Mouse (Mus musculus): Measurements from ENCODE around the gene Akap1. TPM values are rescaled to one million over a fixed set of nuclear protein-coding genes. Genes with fewer than 3 reads are reported as not detected.
"Not testable (repeated sequence)": the region's sequence is repeated elsewhere in the genome, so short reads cannot be mapped to it uniquely, and the experiment has no call there.

Akap1 gene
- polyA plus RNA-seq, 1 experiment from 2014 or later, result 22.2 TPM

- peaks cover 11% of the 10 kb centered on the region for H3K4me1 ChIP-seq
- H3K27ac ChIP-seq; H3K9me3 ChIP-seq (replicated peaks); ATAC-seq (replicated peaks; ENCODE audit: low FRiP score); H3K9ac ChIP-seq; H3K36me3 ChIP-seq; H3K27me3 ChIP-seq: not testable (repeated sequence)
- peak overlapping the region; percentile 48 for H3K4me2 ChIP-seq
- WGBS, result 27% methylated on average over 29 of the region's 39 CpGs
- peak overlapping the region; percentile 35 for H3K4me3 ChIP-seq (replicated peaks)
Measured at GRCm38 (mm10) chr11:88895800-88896232, 31.4 kb upstream of the Akap1 start.

- not testable (repeated sequence) for H3K9me3 ChIP-seq (replicated peaks); H3K9ac ChIP-seq; H3K36me3 ChIP-seq; ATAC-seq (replicated peaks; ENCODE audit: low FRiP score); H3K27ac ChIP-seq; H3K27me3 ChIP-seq
- H3K4me3 ChIP-seq (replicated peaks), result peak overlapping the region; percentile 35; the same call in 1 of the 2 replicates
- H3K4me2 ChIP-seq, result peak overlapping the region; percentile 48
- H3K4me1 ChIP-seq, result peaks cover 10% of the 10 kb centered on the region
- WGBS, result 33% methylated on average over 15 of the region's 20 CpGs
Measured at GRCm38 (mm10) chr11:88895235-88895634, 30.8 kb upstream of the Akap1 start.

DNA sequence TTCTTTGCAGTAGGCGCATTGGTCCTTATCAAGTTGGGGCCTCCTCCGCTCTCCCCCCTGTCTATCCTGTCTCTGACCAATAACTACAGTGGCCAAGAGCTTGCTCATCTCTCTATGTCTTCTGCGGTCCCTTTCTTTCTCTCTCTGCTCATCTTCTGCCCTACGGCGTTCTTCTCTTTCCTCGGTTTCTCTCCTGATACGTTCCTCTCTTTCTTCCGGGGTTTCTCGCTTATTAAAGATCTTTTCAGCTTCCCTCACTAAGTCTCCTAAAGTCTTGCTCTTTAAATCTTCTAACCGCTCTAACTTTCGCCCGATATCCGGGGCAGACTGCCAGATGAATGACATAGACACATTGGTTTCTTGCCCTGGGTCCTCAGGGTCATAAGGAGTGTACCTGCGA is 29.9 kb upstream of the Akap1 start:
- not testable (repeated sequence) for H3K9ac ChIP-seq; H3K4me2 ChIP-seq; H3K9me3 ChIP-seq (replicated peaks); ATAC-seq (replicated peaks; ENCODE audit: low FRiP score); H3K4me3 ChIP-seq (replicated peaks); H3K36me3 ChIP-seq; H3K27me3 ChIP-seq; H3K27ac ChIP-seq
- H3K4me1 ChIP-seq, result peaks cover 10% of the 10 kb centered on the region
- 81% methylated on average over 11 of the region's 14 CpGs for WGBS

DNA sequence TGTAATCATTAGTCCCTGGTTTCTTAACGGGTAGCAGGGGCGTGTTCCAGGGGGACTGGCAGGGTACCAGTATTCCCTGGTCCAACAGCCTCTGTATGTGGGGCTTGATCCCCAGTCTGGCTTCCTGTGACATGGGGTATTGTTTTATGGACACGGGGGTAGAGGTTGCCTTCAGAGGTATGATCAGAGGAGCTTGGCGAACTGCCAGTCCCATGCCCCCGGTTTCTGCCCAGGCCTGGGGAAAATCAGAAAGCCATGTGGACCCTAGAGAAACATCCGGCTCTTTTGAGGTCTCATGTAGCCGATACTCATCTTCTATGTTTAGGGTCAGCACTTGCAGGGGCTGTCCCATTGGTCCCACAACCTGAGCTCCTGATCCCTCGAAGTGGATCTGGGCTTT is 29.1 kb upstream of the Akap1 start:
- not testable (repeated sequence) for H3K27ac ChIP-seq; H3K9me3 ChIP-seq (replicated peaks)

GRCm38 (mm10) chr11:88892789-88893188 is 28.4 kb upstream of the Akap1 start:
- H3K4me2 ChIP-seq; H3K4me1 ChIP-seq; H3K27me3 ChIP-seq; H3K4me3 ChIP-seq (replicated peaks); H3K9ac ChIP-seq; H3K27ac ChIP-seq; H3K9me3 ChIP-seq (replicated peaks); ATAC-seq (replicated peaks; ENCODE audit: low FRiP score); H3K36me3 ChIP-seq: not testable (repeated sequence)
- WGBS, result 93% methylated on average over 21 of the region's 24 CpGs

More for the DNA sequence above, 29.1 kb upstream of the Akap1 start:
- not testable (repeated sequence) for ATAC-seq (replicated peaks; ENCODE audit: low FRiP score); H3K9ac ChIP-seq; H3K4me3 ChIP-seq (replicated peaks); H3K36me3 ChIP-seq; H3K4me2 ChIP-seq; H3K27me3 ChIP-seq
- WGBS, result no CpG with 5 or more reads among the region's 8 CpGs
- peaks cover 10% of the 10 kb centered on the region for H3K4me1 ChIP-seq

DNA sequence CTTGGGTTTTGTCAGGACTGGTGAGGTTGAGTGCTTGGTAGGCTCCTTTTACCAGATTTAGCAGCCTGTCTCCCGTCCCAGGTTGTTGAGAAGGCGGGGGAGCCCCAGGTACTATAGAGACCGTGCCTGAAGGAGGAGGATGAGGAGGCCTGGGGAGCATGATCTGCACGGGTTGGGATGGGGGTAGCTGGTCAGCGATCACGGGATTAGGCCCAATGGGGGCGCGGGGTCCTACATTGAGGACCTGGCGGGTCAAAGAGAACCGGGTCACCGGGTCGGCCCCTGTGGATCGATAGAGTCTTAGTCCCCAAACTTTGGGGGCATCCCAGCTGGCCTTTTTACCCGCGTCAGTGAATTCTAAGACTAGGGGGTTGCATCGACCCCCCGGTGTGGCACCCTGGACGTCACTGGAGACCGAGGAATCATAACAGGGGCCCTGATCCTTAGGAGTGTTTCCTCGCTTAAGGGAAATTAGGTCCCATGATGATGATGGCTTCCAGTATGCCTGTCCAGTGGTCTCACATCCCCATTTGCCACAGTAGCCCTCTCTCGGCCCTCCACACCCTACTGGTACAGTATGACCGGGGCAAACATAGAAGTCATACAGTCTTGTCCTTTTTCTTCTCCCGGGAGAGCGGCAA is 27.7 kb upstream of the Akap1 start:
- 96% methylated on average over 17 of the region's 24 CpGs for WGBS
- not testable (repeated sequence) for H3K4me1 ChIP-seq; H3K9ac ChIP-seq; H3K36me3 ChIP-seq; ATAC-seq (replicated peaks; ENCODE audit: low FRiP score); H3K4me2 ChIP-seq; H3K9me3 ChIP-seq (replicated peaks); H3K4me3 ChIP-seq (replicated peaks); H3K27me3 ChIP-seq; H3K27ac ChIP-seq

GRCm38 (mm10) chr11:88891446-88891845 is 27.1 kb upstream of the Akap1 start:
- H3K27me3 ChIP-seq; H3K4me1 ChIP-seq; H3K27ac ChIP-seq; H3K9me3 ChIP-seq (replicated peaks); H3K4me3 ChIP-seq (replicated peaks); H3K9ac ChIP-seq; H3K4me2 ChIP-seq; H3K36me3 ChIP-seq; ATAC-seq (replicated peaks; ENCODE audit: low FRiP score): not testable (repeated sequence)
- 98% methylated on average over 9 of the region's 12 CpGs for WGBS

- not testable (repeated sequence) for H3K9me3 ChIP-seq (replicated peaks); H3K9ac ChIP-seq; H3K4me2 ChIP-seq; H3K27me3 ChIP-seq; H3K4me1 ChIP-seq; H3K36me3 ChIP-seq; ATAC-seq (replicated peaks; ENCODE audit: low FRiP score); H3K27ac ChIP-seq; H3K4me3 ChIP-seq (replicated peaks)
- 90% methylated on average over 8 of the region's 11 CpGs for WGBS
Measured at GRCm38 (mm10) chr11:88890904-88891303, 26.5 kb upstream of the Akap1 start.

DNA sequence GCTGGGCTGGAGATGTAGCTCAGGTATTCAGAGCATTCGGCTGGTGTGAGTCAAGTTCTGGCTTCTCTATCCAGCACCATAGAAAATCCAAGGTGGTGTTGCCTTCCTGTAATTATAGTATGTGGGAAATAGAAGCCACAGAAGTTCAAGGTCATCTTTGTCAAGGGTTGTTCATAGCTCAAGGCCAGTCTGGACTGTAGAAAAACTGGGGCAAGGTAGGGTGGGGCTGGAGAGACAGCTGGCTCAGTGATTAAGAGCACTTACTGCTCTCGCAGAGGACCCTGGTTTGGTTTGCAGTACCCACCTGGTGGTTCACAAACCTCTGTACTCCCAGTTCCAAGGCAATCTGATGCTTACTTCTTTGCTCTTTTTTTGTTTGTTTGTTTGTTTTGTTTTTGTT is 24.6 kb upstream of the Akap1 start:
- H3K4me2 ChIP-seq, result no peak overlapping the region
- H3K4me1 ChIP-seq, result no peaks in the 10 kb centered on the region
- no peak overlapping the region for H3K27ac ChIP-seq
- H3K36me3 ChIP-seq, result no peaks in the 10 kb centered on the region
- no peak for ATAC-seq (replicated peaks; ENCODE audit: low FRiP score)
- no peak overlapping the region for H3K9ac ChIP-seq
- WGBS, result 87% methylated on average over 2 of the region's 2 CpGs
- H3K27me3 ChIP-seq, result no peaks in the 10 kb centered on the region
- H3K9me3 ChIP-seq (replicated peaks), result no peaks in the 10 kb centered on the region
- H3K4me3 ChIP-seq (replicated peaks), result no peak overlapping the region

DNA sequence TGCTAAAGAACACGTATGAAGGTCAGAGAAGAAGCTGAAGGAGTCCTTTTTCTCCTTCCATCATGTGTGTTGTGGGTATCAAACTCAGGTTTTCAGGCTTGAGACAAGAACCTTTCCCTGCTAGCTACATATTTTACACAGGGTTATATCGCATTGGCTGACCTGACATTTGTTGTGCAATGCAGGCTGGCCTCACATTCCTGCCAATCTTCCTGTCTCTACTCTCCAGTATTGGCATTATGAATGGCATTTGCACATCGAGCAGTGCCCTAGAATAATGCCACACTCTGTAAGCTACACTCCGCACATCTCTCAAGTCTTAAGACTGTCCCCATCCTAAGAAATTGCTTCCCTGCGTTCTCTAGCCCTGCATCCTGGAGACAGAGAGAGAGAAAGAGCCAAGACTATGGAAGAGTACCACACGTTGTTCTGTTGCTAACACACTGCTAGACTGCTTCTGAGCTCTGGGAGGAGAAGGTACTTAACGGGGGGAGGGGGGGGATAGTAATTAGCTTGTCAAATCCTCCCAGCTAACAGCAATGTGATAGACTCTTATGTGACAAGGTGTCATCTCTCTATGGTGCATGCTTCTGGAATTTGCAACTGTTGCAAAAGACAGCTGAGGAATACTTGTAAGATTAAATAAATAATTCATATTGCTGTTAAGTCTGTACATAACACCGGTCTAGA is 20.1 kb upstream of the Akap1 start:
- no peaks in the 10 kb centered on the region for H3K4me1 ChIP-seq
- H3K4me2 ChIP-seq, result no peak overlapping the region
- H3K9ac ChIP-seq, result no peak overlapping the region
- H3K27ac ChIP-seq, result no peak overlapping the region
- ATAC-seq (replicated peaks; ENCODE audit: low FRiP score), result no peak
- H3K4me3 ChIP-seq (replicated peaks), result no peak overlapping the region
- H3K36me3 ChIP-seq, result no peaks in the 10 kb centered on the region
- no peaks in the 10 kb centered on the region for H3K27me3 ChIP-seq
- no peaks in the 10 kb centered on the region for H3K9me3 ChIP-seq (replicated peaks)
- 65% methylated on average over 8 of the region's 8 CpGs for WGBS

DNA sequence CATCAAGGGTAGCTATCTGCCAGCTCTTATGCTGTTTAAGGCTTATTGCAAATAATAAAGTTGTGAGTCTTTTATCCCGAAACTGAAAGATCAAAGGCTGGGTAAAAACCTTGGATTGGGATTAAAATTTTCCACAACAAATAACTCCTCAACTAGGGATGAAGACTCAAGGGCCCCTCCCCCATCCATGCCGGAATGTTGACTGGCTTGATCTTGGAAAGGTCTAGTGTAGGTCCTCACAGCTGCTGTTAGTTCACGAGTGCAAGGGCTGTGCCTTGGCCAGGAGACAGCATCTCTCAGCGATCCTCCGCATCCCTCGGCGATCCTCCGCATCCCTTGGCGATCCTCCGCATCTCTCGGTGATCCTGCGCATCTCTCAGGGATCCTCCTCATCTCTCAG is 13.6 kb upstream of the Akap1 start:
- peaks cover 5% of the 10 kb centered on the region for H3K4me1 ChIP-seq
- H3K4me2 ChIP-seq, result no peak overlapping the region
- H3K36me3 ChIP-seq, result no peaks in the 10 kb centered on the region
- H3K9ac ChIP-seq, result no peak overlapping the region
- WGBS, result 90% methylated on average over 12 of the region's 12 CpGs
- H3K9me3 ChIP-seq (replicated peaks), result no peaks in the 10 kb centered on the region
- H3K4me3 ChIP-seq (replicated peaks), result no peak overlapping the region
- ATAC-seq (replicated peaks; ENCODE audit: low FRiP score), result no peak
- peaks cover 7% of the 10 kb centered on the region; the same call in 1 of the 2 replicates for H3K27me3 ChIP-seq
- no peak overlapping the region for H3K27ac ChIP-seq

DNA sequence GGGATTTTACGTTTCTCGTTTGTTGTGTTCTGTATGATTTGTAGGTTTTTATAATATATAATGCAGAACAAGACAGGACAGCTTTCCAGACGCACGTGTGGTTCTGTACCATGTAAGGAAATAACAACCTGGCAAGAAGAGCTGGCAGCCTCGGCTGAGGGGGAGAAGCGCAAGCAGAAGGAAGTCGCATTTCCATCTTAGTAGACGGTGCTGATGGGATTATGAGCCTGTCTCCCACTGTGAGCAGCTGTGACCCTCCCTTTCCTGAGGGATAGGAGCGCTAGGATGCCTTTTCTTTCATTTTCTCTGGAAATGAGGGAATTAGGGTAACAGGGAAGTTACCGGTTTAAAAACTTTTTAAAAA is 9.3 kb upstream of the Akap1 start:
- Histone ChIP-seq H3K27me3 (peaks cover 15% of the 10 kb centered on the region), H3K4me2 (peak overlapping the region; percentile 67), H3K4me3 (replicated peaks) (peak overlapping the region; percentile 37), H3K9ac (0 out of 2 replicates have a peak overlapping the region, but pooled peaks have one; percentile 14), H3K36me3 (no peaks in the 10 kb centered on the region), H3K9me3 (replicated peaks) (no peaks in the 10 kb centered on the region), H3K4me1 (peaks cover 6% of the 10 kb centered on the region), H3K27ac (no peak overlapping the region)
- 4% methylated on average over 10 of the region's 10 CpGs for WGBS
- ATAC-seq (replicated peaks; ENCODE audit: low FRiP score), result no peak

Data from kidney, embryonic 15.5 days (tissue).